Mouse (Mus musculus) liver, embryonic 15.5 days (tissue): ENCODE results near the gene Olfr447. TPM values are rescaled to one million over a fixed set of nuclear protein-coding genes. Genes with fewer than 3 reads are reported as not detected.

Experiments
- ATAC-seq: fragments of 200-750 bp; cut with Nextera tagmentation; 2 replicates; pipeline ENCODE4 v1.8.0; 2017; ENCODE audit warnings: moderate number of reproducible peaks, mild to moderate bottlenecking, moderate library complexity; ENCODE audit not compliant: insufficient read depth
- H3K27ac ChIP-seq: fragments of 300-500 bp; sonication (generic); replicated peaks from 2 replicates; pipeline ENCODE4 v1.5.1; 2015; ENCODE audit warnings: mild to moderate bottlenecking, inconsistent platforms
- H3K27me3 ChIP-seq: fragments of 300-500 bp; sonication (generic); 2 replicates; pipeline ENCODE4 v1.6.1; 2015; ENCODE audit warnings: mild to moderate bottlenecking, inconsistent platforms
- H3K36me3 ChIP-seq: fragments of 300-500 bp; sonication (generic); replicated peaks from 2 replicates; pipeline ENCODE4 v1.6.1; 2015; ENCODE audit warnings: moderate library complexity, mild to moderate bottlenecking, inconsistent platforms
- H3K4me1 ChIP-seq: fragments of 300-500 bp; sonication (generic); replicated peaks from 2 replicates; pipeline ENCODE4 v1.6.1; 2015; ENCODE audit warnings: inconsistent platforms
- H3K4me2 ChIP-seq: fragments of 300-500 bp; sonication (generic); 2 replicates; pipeline ENCODE4 v1.6.1; 2015; ENCODE audit warnings: moderate library complexity, mild to moderate bottlenecking, inconsistent platforms
- H3K4me3 ChIP-seq: fragments of 300-500 bp; sonication (generic); replicated peaks from 2 replicates; pipeline ENCODE4 v1.5.1; 2015; ENCODE audit warnings: mild to moderate bottlenecking, inconsistent platforms
- H3K9ac ChIP-seq: fragments of 300-500 bp; sonication (generic); 2 replicates; pipeline ENCODE4 v1.6.1; 2015; ENCODE audit warnings: moderate library complexity, mild to moderate bottlenecking, inconsistent platforms
- H3K9me3 ChIP-seq: fragments of 300-500 bp; sonication (generic); replicated peaks from 2 replicates; pipeline ENCODE4 v1.6.1; 2016; ENCODE audit warnings: inconsistent platforms
- WGBS: fragments of 180-500 bp; shearing (Covaris S2); methylation state at CpG from one replicate; pipeline ENCODE4 v1.1.7; 2015; ENCODE audit warnings: mixed read lengths; ENCODE audit not compliant: insufficient replicate concordance; 5-methylcytosine and 5-hydroxymethylcytosine counted together
- polyA plus RNA-seq: library from polyadenylated mRNA; unstranded; fragments of >200 nt; fragmentation: Nextera tagmentation; extraction: Ambion mirVana; gene quantifications from 2 replicates; pipeline ENCODE4 v1.2.1, GENCODE M21; 2015

The Olfr447 gene
- not detected in 2 replicates for polyA plus RNA-seq

GRCm38 (mm10) chr6:42908578-42908977 is at the start of gene Olfr447:
Olfr447 (plus strand) TSS chr6:42908878.
- Histone ChIP-seq H3K27me3 (no peaks in the 10 kb centered on the region), H3K4me2 (no peak within 1 kb of the TSS), H3K9ac (no peak within 1 kb of the TSS), H3K4me3 (no peak within 1 kb of the TSS), H3K9me3 (no peaks in the 10 kb centered on the region), H3K36me3 (no peaks in the 10 kb centered on the region), H3K4me1 (no peaks in the 10 kb centered on the region), H3K27ac (no peak within 1 kb of the TSS)
- no peak for ATAC-seq

GRCm38 (mm10) chr6:42860222-42860819 is 48.4 kb upstream of the Olfr447 start:
- Histone ChIP-seq H3K9me3 (no peaks in the 10 kb centered on the region), H3K4me2 (no peak overlapping the region), H3K4me3 (no peak overlapping the region), H3K27me3 (no peaks in the 10 kb centered on the region), H3K9ac (no peak overlapping the region), H3K4me1 (no peaks in the 10 kb centered on the region), H3K36me3 (no peaks in the 10 kb centered on the region), H3K27ac (no peak overlapping the region)
- WGBS, result 6% methylated on average over 4 of the region's 4 CpGs
- ATAC-seq, result no peak

- no peaks in the 10 kb centered on the region for H3K27me3 ChIP-seq
- H3K4me3 ChIP-seq, result no peak overlapping the region
- no peak overlapping the region for H3K4me2 ChIP-seq
- ATAC-seq, result no peak
- no peaks in the 10 kb centered on the region for H3K36me3 ChIP-seq
- WGBS, result 64% methylated on average over 3 of the region's 3 CpGs
- no peak overlapping the region for H3K27ac ChIP-seq
- H3K9ac ChIP-seq, result no peak overlapping the region
- H3K9me3 ChIP-seq, result no peaks in the 10 kb centered on the region
- H3K4me1 ChIP-seq, result no peaks in the 10 kb centered on the region
Observed at GRCm38 (mm10) chr6:42869695-42870094, 39.0 kb upstream of the Olfr447 start.

DNA sequence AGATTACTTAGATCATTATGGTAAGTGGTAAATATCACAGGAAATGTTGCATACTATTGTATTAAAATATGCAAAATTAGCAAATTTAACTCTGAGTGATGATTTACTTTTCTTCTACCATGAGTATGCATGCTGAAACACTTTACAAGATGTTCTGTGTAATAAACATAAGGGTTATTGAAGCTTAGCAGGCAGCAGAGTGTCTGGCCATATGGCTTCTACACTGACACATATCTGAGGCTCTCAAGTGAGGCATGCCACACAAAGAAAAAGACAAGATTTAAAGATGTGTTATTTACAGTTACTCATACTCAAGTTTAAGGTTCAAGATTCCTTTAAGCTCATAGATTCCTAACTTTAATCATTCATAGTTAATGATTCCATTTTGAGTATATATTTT is 32.4 kb upstream of the Olfr447 start:
- ATAC-seq, result no peak
- H3K4me3 ChIP-seq, result no peak overlapping the region
- no peaks in the 10 kb centered on the region for H3K27me3 ChIP-seq
- no peak overlapping the region for H3K4me2 ChIP-seq
- no peak overlapping the region for H3K9ac ChIP-seq
- H3K36me3 ChIP-seq, result no peaks in the 10 kb centered on the region
- H3K27ac ChIP-seq, result no peak overlapping the region
- no peaks in the 10 kb centered on the region for H3K4me1 ChIP-seq
- H3K9me3 ChIP-seq, result no peaks in the 10 kb centered on the region

- Histone ChIP-seq H3K27ac (no peak within 1 kb of the TSS), H3K4me1 (no peaks in the 10 kb centered on the region), H3K4me2 (no peak within 1 kb of the TSS), H3K9me3 (no peaks in the 10 kb centered on the region), H3K4me3 (no peak within 1 kb of the TSS), H3K9ac (no peak within 1 kb of the TSS), H3K27me3 (no peaks in the 10 kb centered on the region), H3K36me3 (no peaks in the 10 kb centered on the region)
- 58% methylated on average over 1 of the region's 1 CpGs for WGBS
- no peak for ATAC-seq
Observed at GRCm38 (mm10) chr6:42890141-42890540, 18.5 kb upstream of the Olfr447 start, which contains the start of gene Olfr448. Olfr448 (plus strand) TSS chr6:42890441.

DNA sequence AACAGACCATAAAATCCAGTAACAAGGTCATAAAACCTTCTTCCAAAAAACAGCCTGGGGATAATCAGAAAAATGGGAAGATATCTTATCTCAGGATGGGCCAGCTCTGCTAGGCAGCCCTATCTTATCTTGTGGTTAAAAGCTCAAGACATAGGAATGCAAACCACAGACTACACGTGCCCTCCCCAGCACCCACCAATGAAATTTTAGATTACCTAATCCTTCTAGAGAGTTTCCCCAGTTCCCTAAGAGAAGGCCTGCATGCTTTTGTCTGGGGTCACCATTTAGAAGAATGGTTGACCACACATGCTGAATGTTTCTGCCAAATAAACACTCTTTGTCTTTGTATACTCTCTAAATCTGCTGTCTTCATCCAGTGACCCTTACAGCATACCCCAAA is 8.3 kb upstream of the Olfr447 start:
- H3K27me3 ChIP-seq, result no peaks in the 10 kb centered on the region
- H3K4me2 ChIP-seq, result no peak overlapping the region
- no peaks in the 10 kb centered on the region for H3K9me3 ChIP-seq
- no peak for ATAC-seq
- H3K4me3 ChIP-seq, result no peak overlapping the region
- H3K9ac ChIP-seq, result no peak overlapping the region
- H3K27ac ChIP-seq, result no peak overlapping the region
- WGBS, result 4% methylated on average over 1 of the region's 1 CpGs
- H3K36me3 ChIP-seq, result no peaks in the 10 kb centered on the region
- H3K4me1 ChIP-seq, result no peaks in the 10 kb centered on the region

DNA sequence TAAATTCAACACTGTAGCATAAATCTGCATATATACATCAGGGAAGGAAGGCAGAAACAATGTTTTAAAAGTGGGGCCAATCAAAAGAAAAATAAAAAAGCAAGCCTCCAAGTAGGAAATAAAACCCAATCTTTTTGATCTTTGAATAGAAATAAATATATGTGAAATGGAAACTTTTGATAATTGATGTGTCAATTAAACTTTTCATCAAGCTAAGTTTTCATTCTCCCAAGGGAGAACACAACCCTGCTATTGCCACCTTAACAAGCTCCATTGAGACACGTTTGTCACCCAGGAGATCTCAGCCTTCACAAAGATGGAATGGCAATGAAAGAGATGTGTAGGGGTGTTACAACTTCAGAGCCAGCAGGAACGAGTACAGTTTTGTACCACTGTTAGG is 12.4 kb downstream of the Olfr447 start, which contains the start of gene Olfr446:
Gene Olfr446, plus strand, starts transcription at position 301 of the 400 bp plus-strand sequence.
- WGBS, result 34% methylated on average over 2 of the region's 2 CpGs
- no peak for ATAC-seq
- no peak within 1 kb of the TSS for H3K4me3 ChIP-seq

DNA sequence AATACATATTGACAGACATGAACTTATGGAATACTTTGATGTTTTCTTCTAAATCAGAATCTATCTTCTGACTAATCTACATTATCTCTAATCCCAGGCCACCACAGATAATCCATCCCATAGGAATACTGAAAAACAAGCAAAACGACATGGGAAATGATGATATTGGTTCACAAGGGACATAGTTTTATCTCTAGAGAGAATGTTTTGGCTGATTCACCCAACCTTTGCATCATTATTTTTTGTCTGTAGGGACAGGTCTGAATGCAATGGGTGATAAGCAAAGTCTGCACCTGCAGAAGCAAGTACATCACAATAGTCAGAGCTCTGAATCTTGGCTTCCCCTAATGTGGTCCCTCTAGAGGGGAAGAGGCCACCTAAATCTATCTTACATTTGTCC is 40.1 kb downstream of the Olfr447 start, which contains the start of gene Olfr444:
Gene Olfr444, plus strand, starts transcription at position 301 of the 400 bp plus-strand sequence.
- Histone ChIP-seq H3K4me3 (no peak within 1 kb of the TSS), H3K4me2 (no peak within 1 kb of the TSS), H3K9ac (no peak within 1 kb of the TSS), H3K9me3 (no peaks in the 10 kb centered on the region; the same call in 1 of the 2 replicates), H3K27ac (no peak within 1 kb of the TSS), H3K4me1 (no peaks in the 10 kb centered on the region), H3K27me3 (no peaks in the 10 kb centered on the region), H3K36me3 (no peaks in the 10 kb centered on the region)
- ATAC-seq, result no peak
- WGBS, result 45% methylated on average over 1 of the region's 1 CpGs

More for the DNA sequence above, 12.4 kb downstream of the Olfr447 start, which contains the start of gene Olfr446:
- Histone ChIP-seq H3K4me1 (no peaks in the 10 kb centered on the region), H3K27ac (no peak within 1 kb of the TSS), H3K36me3 (no peaks in the 10 kb centered on the region), H3K4me2 (no peak within 1 kb of the TSS), H3K27me3 (no peaks in the 10 kb centered on the region), H3K9me3 (no peaks in the 10 kb centered on the region), H3K9ac (no peak within 1 kb of the TSS)

Other genes starting within 250 kb of the Olfr447 start
- 4.7 TPM in 2 replicates for gene Tcaf1, start 198.8 kb upstream of the Olfr447 start, polyA plus RNA-seq
- not detected in 2 replicates for gene Olfr453, start 169.5 kb upstream of the Olfr447 start, polyA plus RNA-seq
- gene Olfr38, start 152.5 kb upstream of the Olfr447 start, polyA plus RNA-seq, result not detected in 2 replicates
- not detected in 2 replicates for gene Olfr452, start 123.8 kb upstream of the Olfr447 start, polyA plus RNA-seq
- not detected in 2 replicates for gene Olfr450, start 96.9 kb upstream of the Olfr447 start, polyA plus RNA-seq
- gene Olfr449, start 74.5 kb upstream of the Olfr447 start, polyA plus RNA-seq, result not detected in 2 replicates
- not detected in 2 replicates for gene Olfr448, start 18.4 kb upstream of the Olfr447 start, polyA plus RNA-seq
- gene Olfr446, start 12.5 kb downstream of the Olfr447 start, polyA plus RNA-seq, result not detected in 2 replicates
- not detected in 2 replicates for gene Olfr444, start 40.2 kb downstream of the Olfr447 start, polyA plus RNA-seq
- not detected in 2 replicates for gene Olfr441, start 197.5 kb downstream of the Olfr447 start, polyA plus RNA-seq
- gene Olfr237-ps1, start 237.7 kb downstream of the Olfr447 start, polyA plus RNA-seq, result not detected in 2 replicates